Mouse (Mus musculus) testis, postnatal 14 days (tissue): ENCODE measurements around the gene Hoxd8.

ENCODE experiments used
- DNase-seq: peaks from one replicate; pipeline ENCODE4 v3.0.0; 2021; ENCODE audit warnings: low spot score

The Hoxd8 gene

GRCm38 (mm10) chr2:74686301-74686987, 18.0 kb upstream of the Hoxd8 start:
- no peak for DNase-seq

- no peak for DNase-seq
Measured at GRCm38 (mm10) chr2:74686988-74687697, 17.3 kb upstream of the Hoxd8 start.

GRCm38 (mm10) chr2:74687698-74688555, 16.5 kb upstream of the Hoxd8 start:
- DNase-seq: no peak

DNA sequence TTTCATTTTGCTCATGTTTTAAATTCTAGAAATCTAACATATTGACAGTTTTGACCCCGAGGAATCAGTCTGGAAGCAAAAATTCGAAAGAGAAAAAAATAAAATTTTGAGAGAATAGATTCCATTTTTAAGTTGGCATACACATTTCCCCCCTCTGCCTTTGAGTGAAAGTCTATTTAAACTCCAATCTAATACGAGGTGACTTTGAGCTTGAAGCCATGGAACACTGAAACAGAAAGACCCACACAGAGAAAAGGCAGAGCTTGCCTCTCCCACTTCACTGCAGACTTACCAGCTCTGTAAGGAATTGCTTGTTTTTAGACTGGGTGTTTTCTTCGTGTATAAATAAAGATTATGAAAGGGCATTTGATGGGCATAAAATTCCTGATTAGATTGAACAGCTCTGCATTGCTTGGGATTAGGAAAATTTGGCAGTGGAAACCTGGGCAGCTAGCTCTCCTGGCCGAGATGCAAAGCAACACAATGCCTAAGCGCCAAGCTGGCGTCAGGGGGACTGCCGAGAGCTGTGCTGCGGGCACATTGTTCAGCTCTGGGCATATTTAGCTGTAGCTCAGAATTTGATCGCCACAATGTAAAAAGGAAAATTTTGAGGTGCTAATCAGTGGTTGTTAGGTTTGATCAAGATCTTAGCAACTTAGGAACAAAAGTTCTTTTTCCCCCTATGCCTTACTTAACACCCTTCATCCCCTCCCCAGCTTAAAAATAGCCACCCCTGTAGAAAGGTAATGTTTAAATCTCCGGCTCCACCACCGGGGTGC, 15.4 kb upstream of the Hoxd8 start:
- DNase-seq: no peak

DNA sequence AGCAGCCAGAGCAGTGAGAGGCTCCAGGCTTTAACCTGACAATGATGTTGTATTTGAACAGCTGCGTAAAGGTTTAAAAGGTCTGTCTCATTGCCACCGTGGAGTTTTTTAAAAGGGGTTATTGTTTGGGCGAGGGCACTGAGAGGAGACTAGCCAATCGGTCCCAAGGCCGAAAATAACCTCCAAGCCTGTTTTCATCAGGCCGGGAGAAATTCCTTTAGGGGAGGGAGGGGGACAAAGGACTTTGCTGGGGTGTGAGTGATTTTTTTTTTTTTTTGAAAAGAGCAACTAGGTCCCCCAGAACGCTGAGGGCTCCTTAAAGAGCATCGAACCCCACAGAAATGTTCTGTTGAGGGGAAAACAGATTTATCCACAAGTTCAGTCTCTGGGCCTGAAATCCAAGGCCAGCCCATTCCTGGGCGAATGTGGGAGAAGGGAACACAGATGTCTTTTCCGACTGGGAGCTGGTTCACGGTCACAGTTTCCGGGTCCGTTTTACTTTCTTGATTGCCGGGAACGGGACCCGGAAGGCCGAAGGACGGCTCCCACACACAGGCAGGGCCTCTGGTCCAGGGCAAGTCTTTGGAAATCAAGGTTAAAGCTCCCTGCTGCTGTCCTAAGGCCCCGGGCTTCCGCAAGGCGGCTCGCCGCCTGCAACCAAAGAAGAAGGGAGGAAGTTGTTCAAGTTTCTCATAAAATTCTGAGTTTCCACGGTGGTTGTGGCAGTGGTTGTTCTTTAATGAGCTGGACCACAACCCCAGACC, 14.7 kb upstream of the Hoxd8 start:
- DNase-seq: no peak

GRCm38 (mm10) chr2:74690338-74690716, 14.1 kb upstream of the Hoxd8 start:
- no peak for DNase-seq

DNA sequence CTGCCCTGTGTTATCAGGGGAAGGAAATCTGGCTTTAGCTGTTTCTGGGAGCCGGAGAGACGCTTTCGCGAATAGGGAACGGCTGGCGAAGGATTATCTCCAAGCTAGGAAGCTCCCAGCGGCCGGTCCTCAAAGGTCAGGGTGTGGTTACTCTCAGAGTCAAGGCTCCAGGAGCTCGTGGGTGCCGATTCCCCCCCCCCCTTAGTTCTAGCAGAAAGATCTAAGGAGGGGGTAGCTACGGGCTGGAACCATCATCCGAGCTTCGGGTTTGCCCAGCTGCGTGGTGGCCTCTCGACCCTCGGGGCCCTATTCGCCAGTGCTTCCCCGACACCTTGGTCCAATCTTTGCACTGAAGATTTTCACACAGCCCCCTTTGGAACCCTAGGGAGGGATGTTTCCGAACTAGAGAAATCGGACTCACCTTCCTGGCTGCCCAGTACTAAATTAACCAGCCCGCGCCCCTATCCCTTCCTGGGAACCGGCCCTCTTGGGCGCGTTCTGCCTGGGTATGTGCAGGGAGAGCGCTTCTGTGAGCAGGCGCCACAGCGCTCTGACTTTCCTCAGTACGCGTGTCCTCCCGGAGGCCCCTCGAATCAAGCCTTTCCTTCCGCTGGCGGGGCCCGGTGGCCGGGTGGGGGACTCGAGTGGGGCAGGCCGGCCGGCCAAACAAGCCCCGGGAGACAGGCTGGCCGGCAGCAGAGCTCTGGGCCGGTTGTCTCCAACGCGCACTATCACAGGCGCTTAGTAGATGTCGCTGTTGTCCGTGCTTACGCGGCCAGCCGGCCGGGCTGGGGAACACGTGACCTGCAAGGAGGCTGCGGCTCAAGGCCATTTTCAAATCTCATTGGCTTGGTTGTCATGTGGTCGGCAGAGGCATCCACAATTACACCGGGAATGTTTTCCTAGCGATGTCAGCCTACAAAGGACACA, 13.1 kb upstream of the Hoxd8 start, which contains the start of gene Hoxd10:
TSS of gene Hoxd10 (plus strand) at position 903 of the 930 bp plus-strand sequence.
- peak; percentile 82 for DNase-seq

DNA sequence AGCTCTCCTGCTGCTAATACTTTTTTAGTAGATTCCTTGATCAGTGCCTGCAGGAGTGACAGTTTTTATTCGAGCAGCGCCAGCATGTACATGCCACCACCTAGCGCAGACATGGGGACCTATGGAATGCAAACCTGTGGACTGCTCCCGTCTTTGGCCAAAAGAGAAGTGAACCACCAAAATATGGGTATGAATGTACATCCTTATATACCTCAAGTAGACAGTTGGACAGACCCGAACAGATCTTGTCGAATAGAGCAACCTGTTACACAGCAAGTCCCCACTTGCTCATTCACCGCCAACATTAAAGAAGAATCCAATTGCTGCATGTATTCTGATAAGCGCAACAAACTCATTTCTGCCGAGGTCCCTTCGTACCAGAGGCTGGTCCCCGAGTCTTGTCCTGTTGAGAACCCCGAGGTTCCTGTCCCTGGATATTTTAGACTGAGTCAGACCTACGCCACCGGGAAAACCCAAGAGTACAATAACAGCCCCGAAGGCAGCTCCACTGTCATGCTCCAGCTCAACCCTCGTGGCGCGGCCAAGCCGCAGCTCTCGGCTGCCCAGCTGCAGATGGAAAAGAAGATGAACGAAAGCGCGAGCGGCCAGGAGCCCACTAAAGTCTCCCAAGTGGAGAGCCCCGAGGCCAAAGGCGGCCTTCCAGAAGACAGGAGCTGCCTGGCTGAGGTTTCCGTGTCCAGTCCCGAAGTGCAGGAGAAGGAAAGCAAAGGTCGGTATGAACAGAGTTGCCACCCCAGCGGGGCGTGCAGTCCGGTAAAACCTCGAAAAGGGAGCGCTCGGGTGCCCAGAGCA, 12.2 kb upstream of the Hoxd8 start:
- DNase-seq: no peak

GRCm38 (mm10) chr2:74692808-74693431, 11.5 kb upstream of the Hoxd8 start:
- no peak for DNase-seq

GRCm38 (mm10) chr2:74693432-74693827, 11.0 kb upstream of the Hoxd8 start:
- DNase-seq: no peak

DNA sequence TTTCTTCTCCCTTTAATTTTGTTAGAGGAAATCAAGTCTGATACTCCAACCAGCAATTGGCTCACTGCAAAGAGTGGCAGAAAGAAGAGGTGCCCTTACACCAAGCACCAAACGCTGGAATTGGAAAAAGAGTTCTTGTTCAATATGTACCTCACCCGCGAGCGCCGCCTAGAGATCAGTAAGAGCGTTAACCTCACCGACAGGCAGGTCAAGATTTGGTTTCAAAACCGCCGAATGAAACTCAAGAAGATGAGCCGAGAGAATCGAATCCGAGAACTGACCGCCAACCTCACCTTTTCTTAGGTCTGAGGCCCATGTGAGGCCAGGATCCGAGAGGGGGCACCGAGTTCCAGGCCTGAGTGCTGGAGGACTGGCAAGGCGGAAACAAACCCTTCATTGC, 10.3 kb upstream of the Hoxd8 start:
- DNase-seq: no peak

DNA sequence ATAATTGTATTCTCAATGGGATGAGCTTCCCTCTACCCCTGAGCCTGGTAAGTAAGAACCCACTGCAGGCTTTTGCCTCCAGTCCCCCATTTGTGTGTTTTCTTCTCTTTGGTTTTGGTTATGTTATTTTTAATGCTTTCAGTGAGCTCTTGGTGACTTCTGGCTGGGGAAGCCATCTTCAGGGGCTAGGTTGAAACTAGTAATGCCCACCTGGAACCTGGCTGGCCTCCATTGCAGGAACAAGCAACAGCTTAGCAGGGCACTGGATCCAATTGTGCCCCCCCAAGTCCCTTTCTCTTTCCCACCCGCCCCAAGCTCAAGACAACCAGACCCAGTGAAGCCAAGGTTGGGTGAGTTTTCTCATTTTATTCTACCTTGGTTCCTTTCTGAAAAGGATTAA, 9.0 kb upstream of the Hoxd8 start:
- DNase-seq: no peak

- DNase-seq: no peak
Measured at GRCm38 (mm10) chr2:74695813-74696430, 8.5 kb upstream of the Hoxd8 start.

DNA sequence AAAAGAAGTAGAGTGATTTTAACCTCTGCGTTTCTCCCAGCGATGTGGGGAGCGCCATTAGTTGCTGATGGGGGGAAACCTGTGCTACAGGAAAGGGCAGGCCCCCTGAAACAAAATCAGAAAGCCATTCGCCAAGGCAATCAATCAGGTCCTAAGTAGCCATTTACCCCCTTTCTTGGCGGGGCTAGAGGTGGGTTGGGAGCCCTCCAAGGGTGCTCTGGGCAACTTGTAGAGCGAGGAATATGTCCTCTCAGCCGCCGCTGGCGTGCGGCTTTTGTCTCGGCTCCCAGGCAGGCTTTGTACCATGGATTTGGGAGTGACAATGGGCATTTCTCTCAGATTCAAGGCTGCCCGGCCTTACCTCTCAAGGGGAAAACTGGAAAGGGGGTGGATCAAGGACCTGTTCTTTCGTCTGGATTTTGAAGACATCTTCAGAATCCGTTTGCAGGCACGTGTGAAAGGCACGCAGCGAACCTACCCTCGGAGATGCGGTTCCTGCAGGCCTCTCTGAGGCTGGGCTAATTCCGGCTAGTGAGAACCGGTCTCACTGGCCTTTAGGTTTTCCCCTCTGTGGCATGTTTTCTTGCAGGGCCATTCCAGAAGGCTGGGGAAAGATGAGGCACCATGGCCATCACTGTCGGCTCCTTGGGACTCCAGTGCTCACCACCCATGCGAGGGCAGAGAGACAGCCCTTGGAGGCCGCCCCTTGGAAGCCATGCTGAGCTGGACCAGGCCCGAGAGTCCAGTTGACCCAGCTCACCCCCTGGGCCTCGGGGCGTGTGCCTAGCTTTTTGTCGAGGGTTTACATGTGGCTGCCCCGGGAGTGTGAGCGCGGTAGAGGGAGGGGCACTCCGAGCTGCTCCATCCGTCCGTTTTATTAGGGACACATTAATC, 7.7 kb upstream of the Hoxd8 start:
- DNase-seq: no peak

DNA sequence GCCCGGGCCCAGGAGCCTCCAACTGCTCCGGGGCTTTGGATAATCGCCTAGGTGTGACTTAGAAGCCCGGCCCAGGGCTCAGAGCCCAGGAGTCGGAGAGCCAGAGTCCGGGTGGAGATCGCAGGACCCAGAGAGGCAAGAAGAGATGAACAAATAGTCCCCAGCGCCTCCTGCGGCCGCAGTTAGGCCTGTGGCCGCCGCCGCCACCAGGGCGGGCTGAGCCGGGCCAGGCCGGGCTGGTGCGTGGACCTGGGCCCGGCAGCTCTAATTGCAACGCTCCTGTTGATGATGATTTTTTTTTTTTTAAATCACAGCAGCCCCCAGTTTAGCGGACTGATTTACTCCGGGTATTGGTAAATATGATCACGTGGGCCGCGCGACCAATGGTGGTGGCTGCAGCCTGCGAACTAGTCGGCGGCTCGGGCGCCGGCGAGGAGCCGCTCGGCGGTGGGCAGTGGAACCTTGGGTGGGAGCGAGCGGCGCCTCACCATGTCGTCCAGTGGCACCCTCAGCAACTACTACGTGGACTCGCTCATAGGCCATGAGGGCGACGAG, 6.8 kb upstream of the Hoxd8 start, which contains the start of gene Hoxd9:
TSS of gene Hoxd9 (plus strand) at position 161 of the 555 bp plus-strand sequence.
- peak; percentile 72 for DNase-seq

GRCm38 (mm10) chr2:74698201-74699052, 6.0 kb upstream of the Hoxd8 start:
- no peak for DNase-seq
